ENCODE assay signal across 8 mouse cellular contexts in genomic region chr2:19703670-19704069, GRCm38 (mm10). TPM values are rescaled to one million over a fixed set of nuclear protein-coding genes. Genes with fewer than 3 reads are reported as not detected.
DNase-seq lines count a peak whose midpoint lies in the region; ATAC-seq lines count a peak whose summit lies in the region.
"Had no signal": no experiment of that assay in that cellular context is flagged by ENCODE, and none has a peak within 500 bp of the region (broad histone marks: within the 10 kb centered on the region; RNA-seq: fewer than 3 reads in every experiment).

No protein-coding gene starts in this region.

- peak overlapping the region; percentile 93 for H3K27ac ChIP-seq in heart, embryonic 13.5 days (replicated peaks)
- H3K27ac ChIP-seq: macrophage had no signal

- DNase-seq in layer of hippocampus, postnatal 14 days (ENCODE audit: low spot score in 2 of 2), result peak; percentile 8 to 22
- no peak for DNase-seq in layer of hippocampus, adult 9-10 months (ENCODE audit: low spot score)
- DNase-seq in gastrocnemius, adult 18-20 months (ENCODE audit: low spot score), result peak; percentile 73
- peak; percentile 77 for DNase-seq in lung, postnatal 36 days
- no peak for DNase-seq in frontal cortex, postnatal 25 days (ENCODE audit: low spot score in 2 of 2)
- DNase-seq in spleen, postnatal 10 days (ENCODE audit: low spot score in 2 of 2), result no peak

- H3K27me3 ChIP-seq in heart, embryonic 13.5 days (replicated peaks), result no peaks in the 10 kb centered on the region

- peaks cover 28% of the 10 kb centered on the region for H3K4me1 ChIP-seq in heart, embryonic 13.5 days

- ATAC-seq in heart, embryonic 13.5 days (ENCODE audit: extremely low read depth, insufficient number of reproducible peaks, low FRiP score, low TSS enrichment), result peak; percentile 73; the same call in 1 of the 2 replicates

- no peaks in the 10 kb centered on the region for H3K36me3 ChIP-seq in heart, embryonic 13.5 days

- 0 out of 2 replicates have a peak, but pooled peaks cover 4% of the 10 kb centered on the region for H3K9me3 ChIP-seq in heart, embryonic 13.5 days

- H3K9ac ChIP-seq in heart, embryonic 13.5 days, result no peak overlapping the region

- H3K4me2 ChIP-seq in heart, embryonic 13.5 days, result peak overlapping the region; percentile 39

- WGBS in heart, embryonic 13.5 days, result 19% methylated on average over 4 of the region's 4 CpGs

- H3K4me3 ChIP-seq in heart, embryonic 13.5 days, result no peak overlapping the region

RNA-seq across cellular contexts. Expression of gene Otud1, which starts 46.1 kb away (rescaled TPM):
- 1 to 10 TPM; 7.8 to 9.1 TPM for total RNA-seq in layer of hippocampus, postnatal 14 days (2021)
- total RNA-seq in gastrocnemius, adult 18-20 months (2021), result 100 to 1,000 TPM in 1 of 2 experiments, 10 to 100 TPM in 1; 19.7 to 263 TPM
- polyA plus RNA-seq in heart, embryonic 13.5 days (2015; fragmentation: Nextera tagmentation; extraction: Ambion mirVana), result 5.2 and 8.0 TPM in 2 replicates

Comparison
In these comparisons a context has a peak if more than half of its experiments do, and no peak if none do; other contexts are left out.
1. DNase-seq: peak in layer of hippocampus, postnatal 14 days (2 of 2), gastrocnemius, adult 18-20 months (single experiment) and lung, postnatal 36 days (single experiment); none in layer of hippocampus, adult 9-10 months (single experiment), frontal cortex, postnatal 25 days (0 of 2) and spleen, postnatal 10 days (0 of 2).